ENCODE assay signal across 8 mouse cellular contexts in the genomic region with DNA sequence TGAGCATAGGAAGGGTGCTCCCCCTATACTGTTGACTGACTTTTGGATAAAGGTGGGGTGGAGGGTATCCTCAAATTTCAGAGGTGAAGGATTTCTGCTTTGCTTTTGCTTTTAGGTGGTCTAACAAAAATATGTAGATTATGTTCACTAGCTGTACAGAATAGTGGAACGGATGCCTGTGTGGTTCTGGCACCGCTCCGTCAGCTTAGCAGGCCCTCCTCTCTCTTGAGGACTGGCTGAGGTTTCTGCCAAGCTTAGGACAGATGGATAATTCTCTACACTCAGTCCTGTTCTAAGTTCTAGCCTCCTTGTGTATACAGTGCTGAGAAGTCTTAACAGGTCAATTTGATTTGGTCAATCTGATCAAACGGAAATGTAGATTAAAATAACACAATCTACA. TPM values are rescaled to one million over a fixed set of nuclear protein-coding genes. Genes with fewer than 3 reads are reported as not detected.
A peak's percentile ranks its signal among the peaks of the same experiment; 100 is the strongest.
DNase-seq lines count a peak whose midpoint lies in the region; ATAC-seq and TF ChIP-seq lines count a peak whose summit lies in the region.

No protein-coding gene starts in this region.

- ATAC-seq in lung, postnatal 0 days = no peak
- no peak for ATAC-seq in embryonic facial prominence, embryonic 12.5 days (ENCODE audit: insufficient number of reproducible peaks, insufficient read depth, low FRiP score, low TSS enrichment)
- ATAC-seq in intestine, embryonic 14.5 days (replicated peaks; ENCODE audit: low FRiP score, low TSS enrichment, low read depth) = 0 out of 2 replicates have a peak, but pooled peaks have one; percentile 10
- ATAC-seq in neural tube, embryonic 15.5 days (ENCODE audit: low FRiP score) = no peak; the same call in 1 of the 2 replicates

- no peaks in the 10 kb centered on the region for H3K9me3 ChIP-seq in lung, postnatal 0 days (ENCODE audit: low read length)
- no peaks in the 10 kb centered on the region for H3K9me3 ChIP-seq in embryonic facial prominence, embryonic 12.5 days
- no peaks in the 10 kb centered on the region for H3K9me3 ChIP-seq in intestine, embryonic 14.5 days (ENCODE audit: control insufficient read depth, low read length)
- H3K9me3 ChIP-seq in neural tube, embryonic 15.5 days (replicated peaks) = no peaks in the 10 kb centered on the region

- peaks cover 3% of the 10 kb centered on the region; the same call in 1 of the 2 replicates for H3K4me1 ChIP-seq in lung, postnatal 0 days (ENCODE audit: insufficient read depth, low read depth, low read length)
- H3K4me1 ChIP-seq in embryonic facial prominence, embryonic 12.5 days = peaks cover 12% of the 10 kb centered on the region; the same call in 1 of the 2 replicates
- H3K4me1 ChIP-seq in intestine, embryonic 14.5 days (replicated peaks; ENCODE audit: control insufficient read depth, insufficient read depth, low read length) = peaks cover 8% of the 10 kb centered on the region; the same call in 1 of the 2 replicates
- H3K4me1 ChIP-seq in neural tube, embryonic 15.5 days = peaks cover 29% of the 10 kb centered on the region

- H3K4me2 ChIP-seq in lung, postnatal 0 days (replicated peaks; ENCODE audit: low read depth, low read length) = peak overlapping the region; percentile 89
- H3K4me2 ChIP-seq in embryonic facial prominence, embryonic 12.5 days (replicated peaks) = peak overlapping the region; percentile 85
- peak overlapping the region; percentile 88 for H3K4me2 ChIP-seq in intestine, embryonic 14.5 days (ENCODE audit: low read length)
- peak overlapping the region; percentile 88 for H3K4me2 ChIP-seq in neural tube, embryonic 15.5 days

- TF ChIP-seq CTCF in lung, postnatal 0 days (IDR thresholded peaks at IDR 0.05) = no peak

- H3K4me3 ChIP-seq in lung, postnatal 0 days (ENCODE audit: low read depth, low read length) = peak overlapping the region; percentile 59
- H3K4me3 ChIP-seq in embryonic facial prominence, embryonic 12.5 days = peak overlapping the region; percentile 50
- H3K4me3 ChIP-seq in intestine, embryonic 14.5 days (ENCODE audit: low read depth, low read length) = peak overlapping the region; percentile 70
- H3K4me3 ChIP-seq in neural tube, embryonic 15.5 days (replicated peaks) = peak overlapping the region; percentile 55

- H3K27ac ChIP-seq in lung, postnatal 0 days (ENCODE audit: low read length) = peak overlapping the region; percentile 34; the same call in 1 of the 2 replicates
- peak overlapping the region; percentile 76 for H3K27ac ChIP-seq in embryonic facial prominence, embryonic 12.5 days
- peak overlapping the region; percentile 34; the same call in 1 of the 2 replicates for H3K27ac ChIP-seq in intestine, embryonic 14.5 days (ENCODE audit: low read depth)
- H3K27ac ChIP-seq in neural tube, embryonic 15.5 days (replicated peaks) = peak overlapping the region; percentile 81

- peaks cover 24% of the 10 kb centered on the region for H3K36me3 ChIP-seq in lung, postnatal 0 days (ENCODE audit: insufficient read depth, low read length)
- H3K36me3 ChIP-seq in embryonic facial prominence, embryonic 12.5 days = peaks cover 32% of the 10 kb centered on the region
- peaks cover 32% of the 10 kb centered on the region for H3K36me3 ChIP-seq in intestine, embryonic 14.5 days (ENCODE audit: control insufficient read depth, insufficient read depth, low read length)
- H3K36me3 ChIP-seq in neural tube, embryonic 15.5 days = peaks cover 33% of the 10 kb centered on the region

- 58% methylated on average over 4 of the region's 4 CpGs for WGBS in lung, postnatal 0 days
- WGBS in embryonic facial prominence, embryonic 12.5 days = 68% methylated on average over 4 of the region's 4 CpGs
- WGBS in intestine, embryonic 14.5 days = 64% methylated on average over 4 of the region's 4 CpGs
- WGBS in neural tube, embryonic 15.5 days = 56% methylated on average over 4 of the region's 4 CpGs

- no peaks in the 10 kb centered on the region for H3K27me3 ChIP-seq in lung, postnatal 0 days (replicated peaks; ENCODE audit: insufficient read depth, low read length)
- peaks cover 9% of the 10 kb centered on the region; the same call in 1 of the 2 replicates for H3K27me3 ChIP-seq in embryonic facial prominence, embryonic 12.5 days
- peaks cover 7% of the 10 kb centered on the region; the same call in 1 of the 2 replicates for H3K27me3 ChIP-seq in intestine, embryonic 14.5 days (replicated peaks; ENCODE audit: control insufficient read depth, insufficient read depth, low read length)
- no peaks in the 10 kb centered on the region; the same call in 1 of the 2 replicates for H3K27me3 ChIP-seq in neural tube, embryonic 15.5 days (replicated peaks)

- peak overlapping the region; percentile 46 for H3K9ac ChIP-seq in lung, postnatal 0 days (replicated peaks; ENCODE audit: low read depth)
- H3K9ac ChIP-seq in embryonic facial prominence, embryonic 12.5 days = peak overlapping the region; percentile 55; the same call in 1 of the 2 replicates
- H3K9ac ChIP-seq in intestine, embryonic 14.5 days (ENCODE audit: low read length) = no peak overlapping the region
- peak overlapping the region; percentile 54 for H3K9ac ChIP-seq in neural tube, embryonic 15.5 days (replicated peaks)

- DNase-seq in lung, postnatal 0 days (ENCODE audit: low spot score) = no peak
- no peak for DNase-seq in lung, postnatal 14 days
- DNase-seq in intestine, embryonic 14.5 days (ENCODE audit: low spot score) = no peak
- DNase-seq in adrenal gland, postnatal 14 days = no peak
- no peak for DNase-seq in kidney, postnatal 10 days
- DNase-seq in adrenal gland, adult (ENCODE audit: inconsistent age in 2 of 2, low spot score in 1 of 2) = no peak

- no peak for TF ChIP-seq EP300 in lung, postnatal 0 days (IDR thresholded peaks at IDR 0.05)

RNA-seq across cellular contexts. Expression of a gene that starts 5.1 kb away (rescaled TPM):
- 1.8 and 2.3 TPM in 2 replicates for polyA plus RNA-seq in lung, postnatal 0 days (2015; fragmentation: Nextera tagmentation; extraction: Ambion mirVana)
- 4.5 and 5.7 TPM in 2 replicates for polyA plus RNA-seq in embryonic facial prominence, embryonic 12.5 days (2016; fragmentation: Nextera tagmentation; extraction: Ambion mirVana)
- polyA plus RNA-seq in intestine, embryonic 14.5 days (2014; fragmentation: Nextera tagmentation; extraction: Ambion mirVana) = 10.3 and 14.2 TPM in 2 replicates
- 68.9 and 80.2 TPM in 2 replicates for polyA plus RNA-seq in neural tube, embryonic 15.5 days (2015; fragmentation: Nextera tagmentation; extraction: Ambion mirVana)
- 0.56 and 0.86 TPM in 2 replicates for total RNA-seq in adrenal gland, postnatal 14 days (2021)

RNA-seq across cellular contexts. Expression of a gene that starts 9.7 kb away (rescaled TPM):
- 76.5 and 79.7 TPM in 2 replicates for polyA plus RNA-seq in lung, postnatal 0 days (2015; fragmentation: Nextera tagmentation; extraction: Ambion mirVana)
- 129 and 133 TPM in 2 replicates for polyA plus RNA-seq in embryonic facial prominence, embryonic 12.5 days (2016; fragmentation: Nextera tagmentation; extraction: Ambion mirVana)
- polyA plus RNA-seq in intestine, embryonic 14.5 days (2014; fragmentation: Nextera tagmentation; extraction: Ambion mirVana) = 110 and 119 TPM in 2 replicates
- 124 and 125 TPM in 2 replicates for polyA plus RNA-seq in neural tube, embryonic 15.5 days (2015; fragmentation: Nextera tagmentation; extraction: Ambion mirVana)
- total RNA-seq in adrenal gland, postnatal 14 days (2021) = 117 and 128 TPM in 2 replicates

RNA-seq across cellular contexts. Expression of a gene that starts 18.0 kb away (rescaled TPM):
- polyA plus RNA-seq in lung, postnatal 0 days (2015; fragmentation: Nextera tagmentation; extraction: Ambion mirVana) = 0.44 and 0.49 TPM in 2 replicates
- not detected in 2 replicates for polyA plus RNA-seq in embryonic facial prominence, embryonic 12.5 days (2016; fragmentation: Nextera tagmentation; extraction: Ambion mirVana)
- 0.42 and 0.68 TPM in 2 replicates for polyA plus RNA-seq in intestine, embryonic 14.5 days (2014; fragmentation: Nextera tagmentation; extraction: Ambion mirVana)
- 0.13 TPM in 1 of 2 replicates, not detected in the other for polyA plus RNA-seq in neural tube, embryonic 15.5 days (2015; fragmentation: Nextera tagmentation; extraction: Ambion mirVana)
- 1.1 and 1.2 TPM in 2 replicates for total RNA-seq in adrenal gland, postnatal 14 days (2021)

RNA-seq across cellular contexts. Expression of a gene that starts 29.2 kb away (rescaled TPM):
- 43.6 and 48.7 TPM in 2 replicates for polyA plus RNA-seq in lung, postnatal 0 days (2015; fragmentation: Nextera tagmentation; extraction: Ambion mirVana)
- polyA plus RNA-seq in embryonic facial prominence, embryonic 12.5 days (2016; fragmentation: Nextera tagmentation; extraction: Ambion mirVana) = 13.7 and 14.2 TPM in 2 replicates
- 21.6 and 21.9 TPM in 2 replicates for polyA plus RNA-seq in intestine, embryonic 14.5 days (2014; fragmentation: Nextera tagmentation; extraction: Ambion mirVana)
- 12.7 and 17.0 TPM in 2 replicates for polyA plus RNA-seq in neural tube, embryonic 15.5 days (2015; fragmentation: Nextera tagmentation; extraction: Ambion mirVana)
- total RNA-seq in adrenal gland, postnatal 14 days (2021) = 48.4 and 70.5 TPM in 2 replicates

RNA-seq across cellular contexts. Expression of a gene that starts 37.2 kb away (rescaled TPM):
- polyA plus RNA-seq in lung, postnatal 0 days (2015; fragmentation: Nextera tagmentation; extraction: Ambion mirVana) = 121 and 135 TPM in 2 replicates
- polyA plus RNA-seq in embryonic facial prominence, embryonic 12.5 days (2016; fragmentation: Nextera tagmentation; extraction: Ambion mirVana) = 248 and 252 TPM in 2 replicates
- polyA plus RNA-seq in intestine, embryonic 14.5 days (2014; fragmentation: Nextera tagmentation; extraction: Ambion mirVana) = 187 and 209 TPM in 2 replicates
- 24.5 and 52.1 TPM in 2 replicates for polyA plus RNA-seq in neural tube, embryonic 15.5 days (2015; fragmentation: Nextera tagmentation; extraction: Ambion mirVana)
- total RNA-seq in adrenal gland, postnatal 14 days (2021) = 46.2 and 51.0 TPM in 2 replicates
